Mouse (Mus musculus): ENCODE data around the gene Cep162.

Cep162 gene

GRCm38 (mm10) chr9:87254903-87255695, at the start of gene Cep162:
Gene Cep162, minus strand, starts transcription at chr9:87255536.
- peak; percentile 86 for DNase-seq (ENCODE audit: low read depth, low spot score)

- DNase-seq (ENCODE audit: low read depth, low spot score): no peak
Measured at GRCm38 (mm10) chr9:87303196-87303595, 47.9 kb upstream of the Cep162 start.

GRCm38 (mm10) chr9:87298900-87299299, 43.6 kb upstream of the Cep162 start:
- no peak for DNase-seq (ENCODE audit: low read depth, low spot score)

GRCm38 (mm10) chr9:87297522-87297921, 42.2 kb upstream of the Cep162 start:
- DNase-seq (ENCODE audit: low read depth, low spot score): no peak

DNA sequence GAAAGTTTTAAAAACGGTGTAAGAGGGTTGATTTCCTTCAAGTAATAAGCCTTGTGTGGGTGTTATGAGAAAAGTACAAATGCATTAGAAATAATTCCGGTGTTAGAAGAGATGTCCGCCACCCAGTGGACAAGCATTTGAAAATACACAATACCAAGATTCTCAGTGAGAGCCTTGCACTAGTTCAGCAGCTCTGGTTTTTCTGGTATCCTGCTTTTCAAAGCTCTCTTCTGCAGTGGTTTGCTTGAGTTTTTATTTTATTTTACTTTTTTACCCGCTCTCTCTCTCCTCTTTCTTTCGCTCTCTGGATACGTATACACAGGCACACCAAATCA, 327 bp upstream of the Cep162 start:
- DNase-seq (ENCODE audit: low read depth, low spot score): no peak

DNA sequence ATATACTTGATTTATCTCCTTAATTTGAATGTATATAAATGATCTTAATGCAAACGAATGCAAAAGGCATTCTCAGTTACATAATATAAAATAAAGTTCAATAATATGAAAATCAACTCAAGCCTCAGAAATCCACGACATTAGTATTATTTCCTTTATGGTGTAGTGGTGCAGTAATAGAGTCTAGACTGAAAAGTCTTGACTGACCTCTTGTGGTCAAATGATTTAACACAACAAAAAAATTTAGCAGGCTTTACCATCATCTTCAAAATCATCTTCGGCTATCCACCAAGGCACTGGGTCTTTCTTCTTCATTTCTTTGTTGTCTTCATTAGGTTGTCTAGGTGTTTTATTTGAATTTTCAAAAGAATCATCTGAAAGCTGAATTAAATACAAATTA, 7.2 kb downstream of the Cep162 start:
- no peak for DNase-seq (ENCODE audit: low read depth, low spot score)

GRCm38 (mm10) chr9:87247678-87248077, 7.7 kb downstream of the Cep162 start:
- no peak for DNase-seq (ENCODE audit: low read depth, low spot score)

DNA sequence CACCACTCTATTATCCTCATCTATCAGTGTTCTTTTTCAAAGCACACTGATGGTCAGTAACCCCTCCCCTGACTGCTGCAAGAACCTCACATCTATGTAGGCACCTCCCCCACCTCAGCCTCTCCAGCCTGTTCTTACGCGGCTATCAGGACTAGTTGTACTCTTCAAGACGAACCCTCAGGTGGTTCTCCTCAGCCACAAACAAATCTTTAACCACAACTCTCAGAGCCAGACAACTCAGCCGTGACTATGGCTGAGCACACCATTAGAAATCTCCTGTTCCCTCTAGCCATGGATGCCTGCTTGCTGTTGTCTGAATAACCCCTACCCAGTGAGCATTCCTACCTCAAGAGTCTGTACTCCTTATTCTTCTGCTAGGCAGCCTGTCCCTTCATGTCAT, 42.1 kb downstream of the Cep162 start:
- no peak for DNase-seq (ENCODE audit: low read depth, low spot score)

GRCm38 (mm10) chr9:87210830-87211339, 44.5 kb downstream of the Cep162 start:
- DNase-seq (ENCODE audit: low read depth, low spot score): no peak

- no peak for DNase-seq (ENCODE audit: low read depth, low spot score)
Measured at GRCm38 (mm10) chr9:87202431-87202830, 52.9 kb downstream of the Cep162 start.

DNA sequence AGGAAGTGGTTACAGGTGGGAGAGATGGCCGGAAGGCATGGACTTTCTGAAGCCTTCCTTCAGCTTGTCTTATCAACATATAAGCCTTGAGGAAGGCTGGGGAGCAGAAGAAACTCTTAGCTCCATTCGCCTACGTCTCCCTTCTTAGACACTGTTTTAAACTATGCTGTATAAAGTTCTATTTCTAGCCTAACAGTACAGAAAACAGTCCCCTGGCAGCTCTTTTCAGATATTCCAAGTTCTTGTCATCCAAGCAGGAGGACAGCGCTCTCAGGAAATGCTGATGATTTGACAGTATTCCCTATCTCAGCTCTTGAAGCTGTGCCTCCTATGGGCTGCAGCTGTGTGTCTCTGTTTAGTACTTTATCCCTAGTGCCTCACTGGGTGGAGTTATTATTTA, 54.4 kb downstream of the Cep162 start:
- DNase-seq (ENCODE audit: low read depth, low spot score): no peak

DNA sequence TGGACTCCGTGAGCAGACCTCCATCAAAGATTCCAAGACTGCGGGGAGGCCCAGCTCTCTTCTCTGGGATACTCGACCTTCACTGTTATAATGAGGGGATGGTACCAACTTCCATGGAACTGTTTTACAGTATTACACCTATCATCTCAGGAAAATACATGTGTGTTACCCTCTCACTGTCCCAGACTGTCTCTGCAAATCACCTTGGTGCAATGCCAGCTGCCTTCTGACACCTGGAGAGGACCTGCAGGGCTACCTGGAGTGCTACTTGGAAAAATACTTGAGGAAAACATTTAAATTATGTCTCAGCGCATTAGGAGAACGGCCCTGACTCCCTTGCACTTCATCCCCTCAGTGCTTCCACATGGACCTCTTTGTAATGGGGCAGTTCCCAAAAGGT, 54.9 kb downstream of the Cep162 start:
- DNase-seq (ENCODE audit: low read depth, low spot score): no peak

DNA sequence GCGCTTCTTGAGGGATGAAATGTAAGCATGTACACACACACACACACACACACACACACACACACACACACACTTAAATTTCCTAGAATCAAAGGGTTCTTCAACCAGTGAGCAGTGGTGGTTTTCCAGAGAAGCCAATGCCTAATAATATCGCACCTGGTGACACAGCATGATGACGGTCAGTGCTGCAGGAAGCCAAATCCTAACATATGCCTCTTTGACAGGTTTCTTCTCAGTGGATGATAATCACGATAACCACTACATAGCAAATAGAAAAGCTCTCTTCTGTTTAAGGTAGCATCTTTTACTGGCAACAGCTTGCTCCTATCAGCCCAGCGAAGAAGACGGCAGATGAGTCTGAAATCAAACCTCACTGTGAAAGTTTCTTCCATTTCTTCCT, 57.3 kb downstream of the Cep162 start:
- DNase-seq (ENCODE audit: low read depth, low spot score): no peak

DNA sequence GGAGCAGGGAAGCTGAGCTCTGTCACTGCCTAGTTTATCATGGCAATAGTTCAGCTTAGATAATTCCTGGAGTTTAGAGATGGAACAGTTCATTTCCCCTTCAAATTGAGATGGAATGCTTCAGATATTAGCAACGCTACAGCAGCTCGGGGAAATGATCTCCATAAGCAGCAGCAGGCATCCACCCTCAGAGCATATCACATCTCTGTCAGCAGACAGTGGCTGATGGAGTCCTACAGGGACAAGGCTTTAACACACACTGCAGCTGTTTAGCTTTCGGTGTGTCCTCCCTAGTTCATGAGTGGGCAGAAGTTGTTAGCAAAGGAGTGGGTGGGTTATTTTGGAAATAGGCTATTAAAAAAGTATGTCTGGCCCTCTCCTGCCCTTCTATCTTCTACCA, 58.1 kb downstream of the Cep162 start:
- no peak for DNase-seq (ENCODE audit: low read depth, low spot score)

DNA sequence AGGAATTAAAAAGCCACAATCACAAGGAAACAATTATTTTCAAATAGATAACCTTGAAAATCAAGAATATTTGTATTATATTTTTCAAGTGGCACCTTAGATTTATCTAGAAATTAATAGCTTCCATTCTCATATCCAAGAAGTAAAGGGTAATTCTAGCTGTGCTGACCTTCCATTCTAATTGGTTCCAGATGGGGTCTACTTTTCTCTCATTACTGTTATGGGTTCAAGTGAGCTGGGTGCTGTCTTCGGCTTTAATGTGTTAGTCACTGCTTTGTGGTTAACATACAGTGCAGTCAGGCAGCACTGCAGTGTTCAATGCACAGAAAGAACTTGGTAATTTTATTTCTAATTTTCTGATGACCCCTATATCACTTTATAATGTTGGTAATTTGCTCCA, 61.6 kb downstream of the Cep162 start:
- no peak for DNase-seq (ENCODE audit: low read depth, low spot score)

GRCm38 (mm10) chr9:87187336-87187735, 68.0 kb downstream of the Cep162 start:
- no peak for DNase-seq (ENCODE audit: low read depth, low spot score)

- DNase-seq (ENCODE audit: low read depth, low spot score): no peak
Measured at GRCm38 (mm10) chr9:87182231-87182630, 73.1 kb downstream of the Cep162 start.

DNA sequence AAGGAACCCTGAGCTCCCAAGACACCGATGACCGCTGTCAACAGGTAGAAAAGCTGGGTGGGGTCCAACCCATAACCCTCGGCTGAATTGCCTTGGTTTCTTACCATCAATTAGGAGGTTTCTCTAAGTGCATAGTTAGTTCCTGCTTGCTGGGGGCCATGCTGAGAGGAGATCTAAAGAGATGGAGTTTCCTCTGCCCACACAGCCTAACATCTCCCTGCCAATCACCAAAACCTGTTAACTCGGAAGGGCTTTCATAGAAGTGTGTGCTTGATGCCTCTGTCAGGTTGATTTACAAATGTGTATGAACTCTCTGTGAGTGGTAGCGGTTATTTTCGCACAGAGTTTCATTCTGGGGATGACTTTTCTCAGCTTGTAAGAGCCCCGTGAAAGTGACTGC, 76.8 kb downstream of the Cep162 start:
- no peak for DNase-seq (ENCODE audit: low read depth, low spot score)

DNA sequence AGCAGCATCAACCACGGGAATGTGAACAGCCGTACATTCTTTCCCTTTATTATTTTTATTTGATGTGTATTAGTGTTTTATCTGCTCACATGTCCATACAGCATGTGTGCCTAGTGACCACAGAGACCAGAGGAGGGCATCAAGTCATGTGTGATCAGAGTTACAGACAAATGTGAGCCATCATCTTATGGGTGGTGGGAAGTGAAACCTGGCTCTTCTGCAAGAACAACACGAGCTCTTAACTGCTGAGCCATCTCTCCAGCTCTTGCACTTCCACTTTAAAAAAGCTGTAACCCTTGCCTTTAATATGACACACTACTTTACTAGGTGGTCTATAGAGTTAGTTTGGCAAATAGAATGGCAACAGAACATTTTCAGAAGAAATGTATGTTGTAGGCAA, 83.8 kb downstream of the Cep162 start:
- no peak for DNase-seq (ENCODE audit: low read depth, low spot score)

DNA sequence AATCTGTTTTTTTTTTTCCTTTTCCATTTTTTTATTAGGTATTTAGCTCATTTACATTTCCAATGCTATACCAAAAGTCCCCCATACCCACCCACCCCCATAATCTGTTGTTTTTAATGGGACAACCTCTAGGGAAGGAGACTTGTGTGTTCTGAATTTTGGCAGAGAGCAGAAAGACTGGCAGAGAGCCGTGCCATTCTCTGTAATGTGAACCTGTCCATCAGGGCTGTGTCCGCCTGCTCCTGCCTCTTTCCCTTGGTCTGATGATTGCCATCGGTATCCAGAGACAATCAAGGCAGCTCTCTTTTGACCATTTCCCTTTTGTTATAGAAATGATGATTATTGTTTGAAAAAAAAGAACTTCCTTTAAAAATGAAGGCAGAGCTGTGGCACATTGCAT, 84.4 kb downstream of the Cep162 start:
- no peak for DNase-seq (ENCODE audit: low read depth, low spot score)

DNA sequence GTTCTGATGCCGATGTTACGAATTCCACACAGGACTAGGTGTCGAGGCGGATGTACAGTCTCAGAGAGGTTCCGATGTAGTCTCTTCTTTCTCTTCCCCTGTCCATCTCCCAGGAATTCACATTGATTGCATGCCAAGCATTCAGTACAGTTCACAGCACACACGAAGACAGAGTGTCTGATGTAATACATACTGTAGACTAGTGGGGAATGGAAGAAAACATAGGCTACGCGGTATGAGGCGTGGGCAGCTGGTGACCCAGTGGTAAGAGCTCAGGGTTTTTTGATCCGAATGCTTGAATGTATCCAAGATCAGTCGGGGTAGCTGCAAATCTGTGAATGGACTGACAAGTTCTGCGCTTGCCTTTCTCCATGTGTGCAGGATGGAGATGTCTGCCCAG, 86.2 kb downstream of the Cep162 start:
- no peak for DNase-seq (ENCODE audit: low read depth, low spot score)

DNA sequence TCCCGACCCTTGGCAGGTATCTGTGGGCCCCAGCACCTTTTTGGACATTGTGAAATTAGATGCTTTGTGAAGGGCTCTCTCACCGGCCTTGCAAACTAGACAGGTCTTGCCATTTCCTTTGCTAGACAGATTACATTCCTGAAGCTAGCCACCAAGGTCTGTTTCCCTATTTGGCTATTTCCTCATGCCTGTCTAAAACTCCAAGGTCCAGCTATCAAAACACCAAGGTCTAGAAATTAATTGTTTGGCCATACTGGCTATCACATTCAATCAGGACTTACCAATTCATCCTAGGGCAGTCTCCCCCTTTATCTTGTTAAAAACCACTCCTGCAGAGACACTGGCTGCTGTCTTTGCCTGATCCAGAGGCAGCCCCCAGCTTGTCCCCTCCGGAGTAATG, 87.3 kb downstream of the Cep162 start:
- DNase-seq (ENCODE audit: low read depth, low spot score): no peak

- DNase-seq (ENCODE audit: low read depth, low spot score): no peak
Measured at GRCm38 (mm10) chr9:87167001-87167830, 88.1 kb downstream of the Cep162 start.
